Comparison of ENCODE assay signal across 7 mouse cellular contexts in genomic region chr5:117358725-117359124, GRCm38 (mm10). TPM values are rescaled to one million over a fixed set of nuclear protein-coding genes. Genes with fewer than 3 reads are reported as not detected.
DNase-seq lines count a peak whose midpoint lies in the region; ATAC-seq and TF ChIP-seq lines count a peak whose summit lies in the region.

No protein-coding gene starts in this region.

- no peak overlapping the region for H3K9ac ChIP-seq in limb, embryonic 14.5 days (ENCODE audit: low read depth, low read length, severe bottlenecking)
- H3K9ac ChIP-seq in midbrain, embryonic 16.5 days (ENCODE audit: low read depth, low read length), result no peak overlapping the region

- H3K27me3 ChIP-seq in kidney, adult 2 months (replicated peaks; ENCODE audit: control insufficient read depth, insufficient read depth, low read length), result no peaks in the 10 kb centered on the region
- no peaks in the 10 kb centered on the region for H3K27me3 ChIP-seq in limb, embryonic 14.5 days (ENCODE audit: control insufficient read depth, insufficient read depth, low read length)
- H3K27me3 ChIP-seq in midbrain, embryonic 16.5 days (ENCODE audit: control insufficient read depth, insufficient read depth, low read depth, low read length), result no peaks in the 10 kb centered on the region

- no peaks in the 10 kb centered on the region; the same call in 1 of the 2 replicates for H3K36me3 ChIP-seq in kidney, adult 2 months (ENCODE audit: control insufficient read depth, insufficient read depth, low read length)
- H3K36me3 ChIP-seq in limb, embryonic 14.5 days (ENCODE audit: control insufficient read depth, insufficient read depth, low read length), result peaks cover 3% of the 10 kb centered on the region; the same call in 1 of the 2 replicates
- peaks cover 4% of the 10 kb centered on the region; the same call in 1 of the 2 replicates for H3K36me3 ChIP-seq in midbrain, embryonic 16.5 days (ENCODE audit: control insufficient read depth, insufficient read depth, low read length)

- TF ChIP-seq CTCF in kidney, adult 2 months (conservative IDR thresholded peaks at IDR 0.05; ENCODE audit: insufficient read depth, insufficient read length, low read depth, low read length), result peak; percentile 77

- ATAC-seq in limb, embryonic 14.5 days (ENCODE audit: low FRiP score, low read depth), result no peak
- ATAC-seq in midbrain, embryonic 16.5 days, result no peak

- peaks cover 50% of the 10 kb centered on the region for H3K4me1 ChIP-seq in kidney, adult 2 months (ENCODE audit: control insufficient read depth, insufficient read depth, low read length)
- peaks cover 23% of the 10 kb centered on the region for H3K4me1 ChIP-seq in limb, embryonic 14.5 days (ENCODE audit: control insufficient read depth, insufficient read depth, low read length)
- peaks cover 40% of the 10 kb centered on the region for H3K4me1 ChIP-seq in midbrain, embryonic 16.5 days (ENCODE audit: control insufficient read depth, insufficient read depth, low read length)

- intact Hi-C loops in gastrocnemius, postnatal 14 days (cut with DNase I; ENCODE audit: low total_unique reads), result no loop called here

- H3K9me3 ChIP-seq in limb, embryonic 14.5 days (ENCODE audit: control insufficient read depth, low read length), result no peaks in the 10 kb centered on the region
- no peaks in the 10 kb centered on the region for H3K9me3 ChIP-seq in midbrain, embryonic 16.5 days (replicated peaks; ENCODE audit: control insufficient read depth, low read length, poor library complexity, severe bottlenecking)

- peak overlapping the region; percentile 73 for H3K4me2 ChIP-seq in limb, embryonic 14.5 days (replicated peaks; ENCODE audit: low read depth, low read length, severe bottlenecking)
- H3K4me2 ChIP-seq in midbrain, embryonic 16.5 days (ENCODE audit: low read length), result peak overlapping the region; percentile 96

- WGBS in kidney, adult 2 months, result 36% methylated on average over 11 of the region's 11 CpGs
- 34% methylated on average over 11 of the region's 11 CpGs for WGBS in limb, embryonic 14.5 days
- 43% methylated on average over 11 of the region's 11 CpGs for WGBS in midbrain, embryonic 16.5 days

- no peak overlapping the region for H3K4me3 ChIP-seq in kidney, adult 2 months (ENCODE audit: insufficient read depth, low read depth, low read length)
- peak overlapping the region; percentile 95; the same call in 1 of the 2 replicates for H3K4me3 ChIP-seq in limb, embryonic 14.5 days (replicated peaks; ENCODE audit: low read length)
- peak overlapping the region; percentile 97 for H3K4me3 ChIP-seq in midbrain, embryonic 16.5 days (ENCODE audit: low read depth, low read length)

- no peak for TF ChIP-seq POLR2A in kidney, adult 2 months (IDR thresholded peaks at IDR 0.05; ENCODE audit: low read depth, low read length)
- no peak for TF ChIP-seq POLR2A in limb, embryonic 14.5 days (IDR thresholded peaks at IDR 0.05; ENCODE audit: borderline replicate concordance, extremely low read depth, insufficient read depth, insufficient read length)

- 0 out of 2 replicates have a peak overlapping the region, but pooled peaks have one; percentile 89 for H3K27ac ChIP-seq in kidney, adult 2 months (ENCODE audit: insufficient read depth, low read depth, low read length)
- H3K27ac ChIP-seq in limb, embryonic 14.5 days (replicated peaks; ENCODE audit: low read depth, low read length), result no peak overlapping the region
- H3K27ac ChIP-seq in midbrain, embryonic 16.5 days (ENCODE audit: low read length), result no peak overlapping the region

- peak; percentile 40 for DNase-seq in adipocyte (ENCODE audit: low spot score)
- DNase-seq in cerebellum, postnatal 36 days, result peak; percentile 64 to 71
- DNase-seq in gastrocnemius, postnatal 14 days, result peak; percentile 69
- DNase-seq in kidney, adult 2 months, result peak; percentile 83
- peak; percentile 48 for DNase-seq in limb, embryonic 14.5 days (ENCODE audit: low spot score)
- DNase-seq in spleen, postnatal 4 days (ENCODE audit: low spot score in 2 of 2), result peak; percentile 82 to 92

RNA-seq across cellular contexts. Expression of gene Wsb2, which starts 1.6 kb away (rescaled TPM):
- total RNA-seq in gastrocnemius, postnatal 14 days (2021), result 10 to 100 TPM; 70.6 to 76.4 TPM
- polyA plus RNA-seq in kidney, adult 2 months (2012; rRNA removed), result 205 and 234 TPM in 2 replicates
- polyA plus RNA-seq in limb, embryonic 14.5 days (2012; rRNA removed), result 59.5 and 81.6 TPM in 2 replicates
- polyA plus RNA-seq in limb, embryonic 14.5 days (2014; fragmentation: Nextera tagmentation; extraction: Ambion mirVana), result 66.2 and 69.4 TPM in 2 replicates
- polyA plus RNA-seq in midbrain, embryonic 16.5 days (2015; fragmentation: Nextera tagmentation; extraction: Ambion mirVana), result 286 and 309 TPM in 2 replicates

RNA-seq across cellular contexts. Expression of gene Rfc5, which starts 30.1 kb away (rescaled TPM):
- total RNA-seq in gastrocnemius, postnatal 14 days (2021), result 1 to 10 TPM; 2.8 to 4.3 TPM
- 12.9 and 13.0 TPM in 2 replicates for polyA plus RNA-seq in kidney, adult 2 months (2012; rRNA removed)
- polyA plus RNA-seq in limb, embryonic 14.5 days (2012; rRNA removed), result 54.3 and 54.7 TPM in 2 replicates
- 73.1 and 74.7 TPM in 2 replicates for polyA plus RNA-seq in limb, embryonic 14.5 days (2014; fragmentation: Nextera tagmentation; extraction: Ambion mirVana)
- 22.9 and 28.4 TPM in 2 replicates for polyA plus RNA-seq in midbrain, embryonic 16.5 days (2015; fragmentation: Nextera tagmentation; extraction: Ambion mirVana)

RNA-seq across cellular contexts. Expression of gene Vsig10, which starts 39.8 kb away (rescaled TPM):
- total RNA-seq in gastrocnemius, postnatal 14 days (2021), result 1 to 10 TPM; 6.0 to 8.8 TPM
- 17.2 and 20.8 TPM in 2 replicates for polyA plus RNA-seq in kidney, adult 2 months (2012; rRNA removed)
- 10.3 and 14.0 TPM in 2 replicates for polyA plus RNA-seq in limb, embryonic 14.5 days (2012; rRNA removed)
- 4.5 and 6.8 TPM in 2 replicates for polyA plus RNA-seq in limb, embryonic 14.5 days (2014; fragmentation: Nextera tagmentation; extraction: Ambion mirVana)
- polyA plus RNA-seq in midbrain, embryonic 16.5 days (2015; fragmentation: Nextera tagmentation; extraction: Ambion mirVana), result 1.1 and 1.8 TPM in 2 replicates

RNA-seq across cellular contexts. Expression of gene Ksr2, which starts 55.1 kb away (rescaled TPM):
- under 1 TPM; 0.04 to 0.08 TPM for total RNA-seq in gastrocnemius, postnatal 14 days (2021)
- polyA plus RNA-seq in kidney, adult 2 months (2012; rRNA removed), result 1.6 and 1.9 TPM in 2 replicates
- polyA plus RNA-seq in limb, embryonic 14.5 days (2012; rRNA removed), result 0.12 and 0.13 TPM in 2 replicates
- 0.08 and 0.12 TPM in 2 replicates for polyA plus RNA-seq in limb, embryonic 14.5 days (2014; fragmentation: Nextera tagmentation; extraction: Ambion mirVana)
- polyA plus RNA-seq in midbrain, embryonic 16.5 days (2015; fragmentation: Nextera tagmentation; extraction: Ambion mirVana), result 7.5 and 8.9 TPM in 2 replicates
